Mouse (Mus musculus): Measurements from ENCODE around the gene Nsdhl.
A peak's percentile ranks its signal among the peaks of the same experiment; 100 is the strongest.

The Nsdhl gene

GRCm38 (mm10) chrX:73003110-73003509 lies 84.8 kb downstream of the Nsdhl start:
- DNase-seq = no peak

GRCm38 (mm10) chrX:73005678-73006077 lies 87.3 kb downstream of the Nsdhl start:
- DNase-seq = no peak

GRCm38 (mm10) chrX:73007597-73008479 lies 89.5 kb downstream of the Nsdhl start:
- peak; percentile 95 for DNase-seq
